Mouse (Mus musculus): ENCODE measurements around the gene Eno3.

GRCm38 (mm10) chr11:70697376-70697775, 40.4 kb downstream of the Eno3 start:
- TF ChIP-seq EP300 (IDR thresholded peaks at IDR 0.05; ENCODE audit: insufficient read depth, low read depth, low read length) (no peak), CTCF (IDR thresholded peaks at IDR 0.05; ENCODE audit: low read depth, low read length) (no peak), POLR2A (IDR thresholded peaks at IDR 0.05; ENCODE audit: insufficient read depth, low read length) (no peak)
